Mouse (Mus musculus) forelimb bud, embryonic 11.5 days (tissue): ENCODE results near the gene Vmn1r172.
"Not testable (repeated sequence)": the region's sequence is repeated elsewhere in the genome, so short reads cannot be mapped to it uniquely, and the experiment has no call there.

Experiments
- DNase-seq: peaks from one replicate; pipeline ENCODE4 v3.0.0-alpha.2; 2012; ENCODE audit warnings: low read depth, low spot score

The Vmn1r172 gene

GRCm38 (mm10) chr7:23658016-23658415 lies at the start of gene Vmn1r172:
Vmn1r172 (plus strand) TSS chr7:23658316.
- no peak for DNase-seq

GRCm38 (mm10) chr7:23630422-23630821 lies 27.7 kb upstream of the Vmn1r172 start, which contains the start of gene Vmn1r171:
Vmn1r171 (plus strand) TSS chr7:23630722.
- DNase-seq, result no peak

GRCm38 (mm10) chr7:23700403-23700802 lies 42.3 kb downstream of the Vmn1r172 start, which contains the start of gene Vmn1r173:
Vmn1r173 (plus strand) TSS chr7:23700703.
- DNase-seq, result not testable (repeated sequence)
